Mouse (Mus musculus): ENCODE data around the gene Prkca.

Gene Prkca

DNA sequence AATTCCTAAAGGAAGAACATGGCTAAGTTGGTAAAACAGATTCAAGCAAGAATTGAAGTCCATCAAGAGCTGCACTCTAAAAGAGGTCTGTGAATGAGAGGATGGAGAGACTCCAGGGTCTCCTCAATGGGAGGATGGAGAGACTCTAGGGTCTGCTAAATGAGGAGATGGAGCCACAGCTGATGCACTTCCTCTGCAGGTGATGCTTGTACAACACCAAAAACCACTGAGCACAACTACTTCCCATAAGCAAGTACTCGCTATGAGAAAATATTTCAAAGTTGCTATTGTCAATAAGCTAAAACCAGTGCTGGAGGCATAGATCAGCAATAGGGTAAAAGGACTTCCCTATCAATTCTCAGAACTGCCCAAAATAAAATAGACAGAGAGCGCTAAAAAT lies 137.1 kb downstream of the Prkca start:
- no peak for DNase-seq (ENCODE audit: low read depth, low spot score)

GRCm38 (mm10) chr11:108204895-108205248 lies 138.9 kb downstream of the Prkca start:
- DNase-seq (ENCODE audit: low read depth, low spot score), result no peak

GRCm38 (mm10) chr11:108204202-108204894 lies 139.4 kb downstream of the Prkca start:
- DNase-seq (ENCODE audit: low read depth, low spot score), result no peak

GRCm38 (mm10) chr11:108202835-108203234 lies 140.9 kb downstream of the Prkca start:
- no peak for DNase-seq (ENCODE audit: low read depth, low spot score)

- DNase-seq (ENCODE audit: low read depth, low spot score), result no peak
Observed at GRCm38 (mm10) chr11:108200679-108201586, 142.8 kb downstream of the Prkca start.

GRCm38 (mm10) chr11:108199429-108199985 lies 144.2 kb downstream of the Prkca start:
- no peak for DNase-seq (ENCODE audit: low read depth, low spot score)

DNA sequence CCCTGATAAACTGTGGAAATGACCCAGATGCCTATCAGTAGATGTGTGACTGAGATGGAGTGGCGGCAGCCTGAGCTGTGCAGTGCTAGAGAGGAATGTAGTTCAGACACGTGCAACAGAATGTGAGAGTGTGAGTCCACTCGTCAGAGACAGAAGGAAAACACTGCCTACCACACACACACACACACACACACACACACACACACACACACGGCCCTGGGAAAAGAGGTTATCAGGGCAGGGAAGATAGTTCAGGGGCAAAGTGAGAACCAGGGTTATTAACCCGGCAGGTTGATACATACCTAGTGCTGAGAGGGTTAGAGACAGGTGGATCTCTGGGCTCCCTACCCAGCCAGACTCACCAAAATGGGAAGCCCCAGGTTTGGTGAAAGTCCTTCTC lies 145.1 kb downstream of the Prkca start:
- no peak for DNase-seq (ENCODE audit: low read depth, low spot score)

DNA sequence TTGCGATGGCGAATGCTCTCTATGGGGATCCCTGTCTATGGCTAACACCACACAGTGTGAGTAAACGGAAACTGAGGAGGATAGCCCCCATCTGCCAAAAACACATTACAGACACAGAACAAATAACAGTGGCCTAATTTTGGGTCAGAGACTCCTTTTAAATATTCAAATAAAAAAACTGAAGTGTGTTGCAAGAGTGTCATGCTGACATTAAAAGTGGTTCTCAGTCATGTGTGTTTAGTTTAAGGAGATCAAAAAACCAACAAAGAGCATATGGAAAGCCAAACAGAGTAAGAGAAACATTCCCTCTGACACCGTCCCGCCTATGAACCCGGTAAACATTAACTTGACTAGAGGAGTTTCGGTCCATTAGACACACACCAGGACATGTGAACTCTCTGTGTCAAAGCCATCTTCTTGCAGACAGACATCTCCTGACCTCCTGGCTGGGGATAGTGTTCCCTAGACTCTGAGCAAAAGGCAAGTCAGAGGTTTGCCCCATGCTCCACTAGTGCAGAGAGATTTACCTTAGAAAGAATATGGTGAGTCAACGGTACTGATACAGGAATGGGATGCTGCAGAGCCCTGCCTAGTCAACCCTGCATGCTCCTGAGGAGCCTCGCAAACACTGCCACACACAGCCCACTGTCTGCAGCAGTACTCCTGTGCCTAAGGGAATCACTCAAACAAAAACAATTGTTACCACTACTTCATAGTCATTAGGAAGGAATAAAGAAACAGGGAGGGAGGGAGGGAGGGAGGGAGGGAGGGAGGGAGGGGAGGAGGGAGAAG lies 146.1 kb downstream of the Prkca start:
- no peak for DNase-seq (ENCODE audit: low read depth, low spot score)

DNA sequence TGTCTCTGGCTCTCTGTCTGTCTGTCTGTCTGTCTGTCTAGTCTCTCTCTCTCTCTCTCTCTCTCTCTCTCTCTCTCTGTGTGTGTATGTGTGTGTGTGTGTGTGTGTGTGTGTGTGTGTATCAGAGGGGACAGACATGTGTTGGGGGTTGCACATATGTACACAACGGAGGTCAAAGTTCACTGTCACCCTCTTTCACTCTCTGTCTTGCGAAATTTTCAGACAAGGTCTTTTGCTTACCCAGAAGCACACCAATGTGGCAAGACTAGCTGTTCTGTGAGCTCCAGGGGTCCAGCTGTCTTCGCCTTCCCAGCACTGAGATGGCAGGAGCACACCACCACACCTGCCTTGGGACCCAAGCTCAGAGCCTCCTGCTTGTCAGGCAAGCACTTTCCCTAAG lies 146.9 kb downstream of the Prkca start:
- no peak for DNase-seq (ENCODE audit: low read depth, low spot score)

DNA sequence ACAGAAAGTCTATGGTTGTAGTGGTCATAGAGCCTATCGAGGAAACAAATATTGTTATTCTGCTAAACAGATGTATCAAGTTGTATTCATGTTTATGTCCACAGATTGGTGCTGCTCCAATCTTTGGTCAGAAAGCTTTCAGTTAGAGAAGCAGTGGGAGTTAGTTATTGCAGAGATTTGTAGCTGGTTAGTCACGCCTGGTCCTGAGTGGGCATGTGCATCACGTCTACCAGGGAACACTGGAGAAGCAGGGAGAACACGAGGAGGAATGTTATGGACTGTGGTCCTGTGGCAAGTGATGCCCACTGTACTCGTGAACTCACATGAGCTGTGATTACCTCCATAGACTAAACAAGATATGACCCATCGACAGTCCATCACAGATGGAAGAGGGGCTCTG lies 153.4 kb downstream of the Prkca start:
- no peak for DNase-seq (ENCODE audit: low read depth, low spot score)

- no peak for DNase-seq (ENCODE audit: low read depth, low spot score)
Observed at GRCm38 (mm10) chr11:108189362-108189761, 154.4 kb downstream of the Prkca start.

- no peak for DNase-seq (ENCODE audit: low read depth, low spot score)
Observed at GRCm38 (mm10) chr11:108182421-108182820, 161.3 kb downstream of the Prkca start.

GRCm38 (mm10) chr11:108181012-108181713 lies 162.6 kb downstream of the Prkca start:
- no peak for DNase-seq (ENCODE audit: low read depth, low spot score)

DNA sequence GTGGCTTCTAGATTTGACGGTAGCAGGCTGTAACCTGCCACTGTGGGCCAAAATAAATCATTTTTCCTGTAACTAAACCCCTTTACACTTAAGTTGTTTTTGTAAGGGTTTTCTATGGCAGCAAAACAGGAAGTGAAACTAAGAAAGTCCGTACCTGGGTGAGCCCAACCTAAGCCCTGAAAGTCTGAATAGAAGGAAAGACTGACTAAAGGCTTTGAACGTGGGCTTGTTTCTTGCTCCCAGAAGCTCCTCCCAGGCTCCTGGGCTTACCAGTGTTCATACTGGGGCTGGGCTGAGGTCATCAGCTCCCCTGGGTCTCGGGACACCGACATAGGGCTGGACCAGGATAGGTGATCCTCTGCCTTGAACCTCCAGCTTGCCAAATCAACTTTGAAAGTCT lies 164.9 kb downstream of the Prkca start:
- DNase-seq (ENCODE audit: low read depth, low spot score), result no peak

- no peak for DNase-seq (ENCODE audit: low read depth, low spot score)
Observed at GRCm38 (mm10) chr11:108178258-108178657, 165.5 kb downstream of the Prkca start.

GRCm38 (mm10) chr11:108176715-108177114 lies 167.0 kb downstream of the Prkca start:
- no peak for DNase-seq (ENCODE audit: low read depth, low spot score)

DNA sequence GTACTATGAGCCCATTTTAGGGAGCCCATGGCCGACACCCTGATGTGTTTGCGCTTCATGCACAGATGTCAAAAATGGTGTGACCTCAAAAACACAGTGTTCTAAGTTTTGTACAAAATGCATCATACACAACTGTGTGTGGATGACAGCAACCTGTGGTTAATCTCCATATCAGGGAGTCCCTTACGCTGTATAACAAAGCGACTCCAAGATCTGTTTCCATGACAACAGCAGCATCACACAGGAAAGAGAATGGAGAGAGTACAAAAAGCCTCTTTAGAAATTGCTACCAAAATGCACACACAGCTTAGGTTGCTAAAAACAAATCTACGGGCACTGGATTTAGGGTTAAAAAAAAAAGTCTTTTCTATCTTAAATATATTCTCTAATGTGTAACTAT lies 171.8 kb downstream of the Prkca start:
- no peak for DNase-seq (ENCODE audit: low read depth, low spot score)

GRCm38 (mm10) chr11:108171260-108171659 lies 172.5 kb downstream of the Prkca start:
- no peak for DNase-seq (ENCODE audit: low read depth, low spot score)

DNA sequence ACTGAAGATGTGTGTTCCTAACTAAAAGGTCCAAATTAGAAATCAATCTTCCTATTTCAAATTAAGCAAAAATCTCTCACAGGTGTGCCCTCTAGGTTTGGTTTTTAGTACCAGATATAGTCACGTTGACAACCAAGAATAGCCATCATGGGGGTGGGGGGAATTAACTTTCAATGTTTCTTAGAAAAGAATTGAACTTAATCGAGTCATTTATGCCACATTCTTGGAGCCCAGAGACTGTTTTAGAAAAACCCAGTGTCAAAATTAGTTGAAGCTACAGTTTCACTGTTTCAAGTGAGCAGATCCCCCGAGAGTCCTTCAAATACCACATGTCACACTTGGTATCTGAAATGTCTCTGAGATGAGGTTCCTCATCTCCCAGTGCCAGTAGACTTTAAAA lies 173.6 kb downstream of the Prkca start:
- DNase-seq (ENCODE audit: low read depth, low spot score), result no peak

DNA sequence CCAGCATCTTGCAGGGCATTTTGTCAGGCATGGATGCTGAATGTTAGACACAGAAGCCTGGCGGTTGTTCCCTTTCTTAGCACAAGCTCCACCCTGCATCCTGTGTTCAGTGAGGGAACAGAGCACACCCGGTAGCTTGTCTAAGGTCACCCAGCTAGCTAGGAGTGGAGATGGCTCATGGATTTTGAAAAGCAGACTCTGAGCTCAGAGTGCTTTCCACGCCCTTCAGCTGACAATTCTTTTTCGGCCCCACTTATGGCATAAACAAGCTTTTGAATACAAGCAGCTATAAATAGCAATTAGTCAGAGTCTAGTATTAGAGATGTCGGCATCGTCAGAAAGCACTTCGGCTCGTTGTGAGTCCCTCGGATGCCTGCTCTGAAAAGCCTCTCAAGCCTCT lies 178.0 kb downstream of the Prkca start:
- DNase-seq (ENCODE audit: low read depth, low spot score), result no peak

DNA sequence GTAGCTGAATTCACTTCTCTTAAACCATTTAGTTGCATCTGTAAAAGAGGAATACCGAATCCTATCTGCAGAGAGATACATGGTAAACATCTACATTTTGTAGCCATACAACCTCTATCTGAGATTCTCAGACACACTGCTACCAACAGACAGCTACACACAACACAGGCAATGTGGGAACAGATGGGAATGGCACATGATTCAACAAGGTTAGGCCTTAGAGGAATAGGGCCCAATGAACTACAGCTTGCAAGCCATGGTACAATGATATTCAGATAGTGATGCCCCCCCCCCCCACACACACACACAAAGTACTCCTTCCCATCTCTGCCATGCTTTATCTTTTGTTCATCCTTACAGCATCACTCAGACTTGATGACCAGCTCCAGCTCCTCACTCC lies 181.1 kb downstream of the Prkca start:
- no peak for DNase-seq (ENCODE audit: low read depth, low spot score)
